Mouse (Mus musculus): ENCODE data around the gene Tnfrsf14. TPM values are rescaled to one million over a fixed set of nuclear protein-coding genes. Genes with fewer than 3 reads are reported as not detected.
A peak's percentile ranks its signal among the peaks of the same experiment; 100 is the strongest.

Gene Tnfrsf14
- total RNA-seq, 2 experiments from 2014 or later: 1.8 to 4.2 TPM

GRCm38 (mm10) chr4:154915286-154915685, 13.1 kb downstream of the Tnfrsf14 start:
- no peak for DNase-seq

- no peak for DNase-seq
Measured at GRCm38 (mm10) chr4:154914707-154915106, 13.7 kb downstream of the Tnfrsf14 start.

GRCm38 (mm10) chr4:154914252-154914651, 14.1 kb downstream of the Tnfrsf14 start:
- no peak for DNase-seq

- no peak for DNase-seq
Measured at GRCm38 (mm10) chr4:154913845-154914244, 14.5 kb downstream of the Tnfrsf14 start.

- no peak for DNase-seq
Measured at GRCm38 (mm10) chr4:154911644-154912043, 16.7 kb downstream of the Tnfrsf14 start.

DNA sequence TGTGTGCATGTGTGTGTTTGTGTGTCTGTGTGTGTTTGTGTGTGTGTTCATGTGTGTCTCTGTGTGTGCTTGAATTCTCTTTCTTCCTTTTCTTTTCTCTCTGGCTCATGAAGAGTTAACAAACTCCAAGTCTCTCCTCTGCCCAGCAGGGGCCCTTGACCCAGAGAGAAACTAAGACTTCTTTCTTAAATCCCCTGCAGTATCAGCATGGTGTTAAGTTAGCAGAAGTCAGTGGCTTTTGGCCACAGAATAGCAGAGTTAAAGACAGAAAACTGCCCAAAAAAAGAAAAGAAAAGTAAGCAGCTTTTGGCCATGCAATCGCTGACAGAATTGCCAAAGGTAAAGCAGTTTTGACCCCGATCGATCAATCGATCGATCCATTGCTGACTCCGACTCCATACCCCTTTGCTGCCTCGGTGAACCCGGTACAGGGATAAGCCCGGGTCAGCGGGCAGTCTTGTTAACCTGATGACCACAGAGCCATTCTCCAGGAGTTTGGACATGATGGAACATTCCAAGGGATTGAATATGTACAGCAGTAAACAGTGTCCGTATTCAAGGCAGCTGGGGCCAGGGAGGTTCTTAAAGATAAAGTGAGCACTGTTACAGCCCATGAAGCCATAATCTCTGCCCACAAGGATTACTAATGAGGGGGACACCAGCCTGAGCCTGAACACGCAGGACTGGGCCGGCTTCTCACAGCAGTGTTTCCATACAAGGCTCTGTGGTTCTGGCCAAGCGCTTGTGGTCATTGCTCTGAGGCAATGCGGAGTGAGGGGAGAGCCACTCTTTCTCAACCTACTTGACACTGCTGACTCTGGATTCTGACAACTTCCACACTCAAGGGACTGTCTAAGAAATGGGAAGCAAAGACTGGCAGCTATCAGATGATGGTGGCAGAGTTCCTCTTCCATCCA, 17.5 kb downstream of the Tnfrsf14 start:
- DNase-seq: no peak

- no peak for DNase-seq
Measured at GRCm38 (mm10) chr4:154908490-154908889, 19.9 kb downstream of the Tnfrsf14 start.

DNA sequence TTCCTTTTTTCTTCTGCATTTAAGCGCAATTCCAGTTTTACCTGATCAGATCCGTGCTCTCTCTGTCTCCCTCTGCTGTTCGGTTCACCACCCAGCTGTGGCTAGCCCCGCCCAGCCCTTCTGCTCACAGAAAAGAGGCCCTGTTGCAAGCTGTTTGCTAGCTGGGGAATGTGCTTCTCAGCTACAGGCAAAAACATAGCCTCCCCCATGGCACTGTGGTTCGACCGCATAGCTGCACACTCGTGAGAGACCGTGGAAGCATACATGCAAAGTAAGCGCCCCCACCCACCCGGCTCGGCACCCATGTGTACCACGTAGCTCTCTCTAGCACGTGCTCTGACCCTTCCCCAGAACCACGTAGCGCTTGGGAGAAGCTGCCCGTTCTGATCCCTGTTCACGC, 20.5 kb downstream of the Tnfrsf14 start:
- DNase-seq: peak; percentile 68

GRCm38 (mm10) chr4:154904185-154905071, 23.9 kb downstream of the Tnfrsf14 start:
- no peak for DNase-seq

- DNase-seq: no peak
Measured at GRCm38 (mm10) chr4:154902371-154902770, 26.0 kb downstream of the Tnfrsf14 start.

- peak; percentile 68 for DNase-seq
Measured at GRCm38 (mm10) chr4:154898506-154899446, 29.6 kb downstream of the Tnfrsf14 start, which contains the start of gene Fam213b. TSS of gene Fam213b (minus strand) at chr4:154899135.

GRCm38 (mm10) chr4:154897676-154898465, 30.5 kb downstream of the Tnfrsf14 start:
- DNase-seq: peak; percentile 36

DNA sequence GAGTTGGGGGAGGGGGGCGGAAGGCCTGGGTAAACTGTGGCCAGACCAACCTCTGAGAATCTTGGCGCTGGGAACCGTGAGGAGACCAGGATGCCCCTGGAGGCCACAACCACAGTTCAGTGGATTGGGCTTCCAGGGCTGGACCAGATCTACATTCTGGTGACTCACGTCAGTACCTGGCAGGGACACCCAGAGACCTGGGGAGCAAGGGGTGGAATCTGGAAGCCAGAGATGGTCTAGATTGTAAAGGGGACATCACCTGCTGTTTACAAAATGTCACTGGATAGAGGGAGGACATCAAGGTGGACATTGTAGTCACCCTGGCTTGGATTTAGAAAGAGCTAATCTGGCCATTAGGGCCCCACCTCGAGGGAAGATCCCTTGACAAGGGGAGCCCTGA, 32.8 kb downstream of the Tnfrsf14 start:
- no peak for DNase-seq

DNA sequence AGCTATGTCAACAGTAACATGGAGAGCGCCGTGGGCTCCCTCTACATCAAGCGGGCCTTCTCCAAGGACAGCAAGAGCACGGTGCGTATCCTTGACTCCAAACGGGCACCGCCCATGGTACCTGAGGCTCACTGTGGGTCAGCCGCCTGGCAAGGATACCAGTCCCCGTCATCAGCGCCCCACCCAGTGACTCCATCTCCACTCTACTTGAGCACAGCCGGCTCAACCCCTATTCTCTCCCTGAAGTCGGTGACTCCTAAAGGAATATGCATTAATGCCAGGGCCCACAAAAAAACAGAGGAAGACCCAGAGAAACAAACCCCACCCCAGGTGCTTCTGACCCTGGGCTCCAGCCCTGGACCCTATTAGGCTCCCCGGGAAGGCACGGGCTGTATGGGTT, 37.5 kb downstream of the Tnfrsf14 start:
- no peak for DNase-seq

DNA sequence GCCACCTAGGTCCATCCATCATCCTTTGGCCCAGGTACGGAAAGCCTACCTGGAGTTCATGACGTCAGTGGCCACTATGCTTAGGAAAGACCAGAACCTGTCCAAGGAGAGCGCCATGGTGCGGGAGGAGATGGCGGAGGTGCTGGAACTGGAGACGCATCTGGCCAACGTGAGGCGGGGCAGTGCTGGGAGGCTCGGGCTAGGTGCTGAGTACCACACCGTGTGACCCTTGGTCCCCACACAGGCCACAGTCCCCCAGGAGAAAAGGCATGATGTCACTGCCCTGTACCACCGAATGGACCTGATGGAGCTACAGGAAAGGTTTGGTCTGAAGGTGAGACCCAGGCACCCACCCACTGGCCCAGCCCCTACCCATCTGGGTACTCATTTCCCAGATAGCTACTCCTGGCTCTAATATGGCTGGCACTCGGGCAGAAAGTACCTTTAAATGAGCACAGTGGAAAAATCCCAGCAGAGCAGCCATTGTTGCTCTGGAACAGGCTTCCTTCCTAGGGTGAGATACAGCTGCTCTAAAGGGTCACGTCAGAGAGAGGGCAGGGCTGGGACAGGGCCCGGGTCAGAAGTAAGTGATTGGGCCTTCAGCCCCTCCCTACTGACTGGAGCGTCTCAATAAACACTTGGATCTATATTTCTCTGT, 40.6 kb downstream of the Tnfrsf14 start:
- DNase-seq: no peak

- no peak for DNase-seq
Measured at GRCm38 (mm10) chr4:154886876-154887592, 41.3 kb downstream of the Tnfrsf14 start.

DNA sequence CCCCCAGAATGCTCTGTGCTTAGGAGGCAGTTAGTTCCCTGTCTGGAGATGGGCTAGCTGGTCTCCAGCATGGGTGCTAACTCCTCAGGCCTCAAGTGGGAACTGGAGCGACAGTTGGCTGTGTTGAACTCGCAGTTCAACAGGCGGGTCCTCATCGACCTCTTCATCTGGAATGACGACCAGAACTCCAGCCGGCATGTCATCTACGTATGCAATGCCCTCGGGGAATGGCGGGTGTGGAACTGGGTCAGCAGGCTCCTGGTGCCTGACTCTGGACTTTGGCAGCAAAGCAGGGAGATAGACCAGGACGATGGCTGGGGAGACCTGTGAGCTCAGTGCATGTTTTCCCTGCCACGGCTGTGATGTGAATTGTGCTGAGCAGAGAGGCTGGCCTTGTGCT, 42.9 kb downstream of the Tnfrsf14 start:
- DNase-seq: no peak

GRCm38 (mm10) chr4:154882014-154882659, 46.2 kb downstream of the Tnfrsf14 start:
- DNase-seq: no peak

GRCm38 (mm10) chr4:154880730-154881129, 47.6 kb downstream of the Tnfrsf14 start:
- no peak for DNase-seq
